Mouse (Mus musculus) gastrocnemius, postnatal 10 days (tissue): Measurements from ENCODE around the gene Serpinb6a. TPM values are rescaled to one million over a fixed set of nuclear protein-coding genes. Genes with fewer than 3 reads are reported as not detected.

Source experiments
- DNase-seq: peaks from one replicate; pipeline ENCODE4 v3.0.0; 2021; ENCODE audit warnings: mixed read lengths
- total RNA-seq, 2 experiments: library from RNA; stranded (reverse); gene quantifications; 2 replicates each; pipeline ENCODE4 v1.2.3; 2021

Gene Serpinb6a
- total RNA-seq, 2 experiments from 2014 or later: 68.8 to 77.6 TPM

DNA sequence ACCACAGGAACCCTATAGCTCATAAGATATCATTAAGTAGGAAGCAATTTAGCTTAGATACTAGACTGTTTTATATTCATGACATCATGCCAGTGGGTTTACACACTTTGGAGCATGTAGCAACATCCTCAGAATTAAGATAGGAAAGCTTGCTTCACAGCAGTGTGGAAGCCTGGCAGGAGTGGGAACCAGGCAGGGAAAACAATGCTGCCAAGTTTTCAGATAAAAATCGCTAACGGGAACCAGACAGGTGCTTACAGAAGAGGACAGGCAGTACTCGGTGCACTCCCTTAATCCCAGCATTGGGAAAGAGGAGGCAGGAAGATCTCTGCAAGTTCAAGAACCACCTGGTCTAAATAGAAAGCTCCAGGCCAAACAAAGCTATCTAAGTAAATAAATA lies 95.8 kb downstream of the Serpinb6a start:
- no peak for DNase-seq

- DNase-seq: no peak
These were observed 97.2 kb downstream of the Serpinb6a start, which contains the start of gene Serpinb6c for GRCm38 (mm10) chr13:33905176-33905954. Serpinb6c (minus strand) TSS chr13:33905708.

GRCm38 (mm10) chr13:33903290-33903689 lies 99.3 kb downstream of the Serpinb6a start:
- no peak for DNase-seq

GRCm38 (mm10) chr13:33894207-33894606 lies 108.4 kb downstream of the Serpinb6a start:
- peak; percentile 6 for DNase-seq

Other genes starting within 250 kb of the Serpinb6a start
- gene Serpinb6e, start 159.4 kb downstream of the Serpinb6a start, total RNA-seq: not detected
- under 1 TPM; 0.31 to 0.45 TPM for gene Serpinb6c, start 97.1 kb downstream of the Serpinb6a start, total RNA-seq
- gene Nqo2, start 38.1 kb downstream of the Serpinb6a start, total RNA-seq: 10 to 100 TPM; 13.6 to 16.8 TPM
- 10 to 100 TPM in 1 of 2 experiments, 1 to 10 TPM in 1; 8.5 to 11.2 TPM for gene Ripk1, start 431 bp downstream of the Serpinb6a start, total RNA-seq
- 10 to 100 TPM; 21.3 to 26.5 TPM for gene Bphl, start 34.8 kb upstream of the Serpinb6a start, total RNA-seq
- gene Tubb2a, start 75.2 kb upstream of the Serpinb6a start, total RNA-seq: 10 to 100 TPM; 44.4 to 49.4 TPM
- gene Tubb2b, start 127.7 kb upstream of the Serpinb6a start, total RNA-seq: 10 to 100 TPM; 17.1 to 20.5 TPM
- 10 to 100 TPM; 32.2 to 33.2 TPM for gene Psmg4, start 160.2 kb upstream of the Serpinb6a start, total RNA-seq